Mouse (Mus musculus) liver, embryonic 16.5 days (tissue): ENCODE data around the gene Frmpd1. TPM values are rescaled to one million over a fixed set of nuclear protein-coding genes. Genes with fewer than 3 reads are reported as not detected.
A peak's percentile ranks its signal among the peaks of the same experiment; 100 is the strongest.

Experiments used
- ATAC-seq: fragments of 200-750 bp; cut with Nextera tagmentation; 2 replicates; pipeline ENCODE4 v1.8.0; 2017; ENCODE audit warnings: low read depth, mild to moderate bottlenecking, moderate number of reproducible peaks, moderate library complexity
- H3K27ac ChIP-seq: fragments of 300-500 bp; sonication (generic); 2 replicates; pipeline ENCODE4 v1.5.1; 2014; ENCODE audit warnings: mild to moderate bottlenecking, low read length
- H3K27me3 ChIP-seq: fragments of 300-500 bp; sonication (generic); 2 replicates; pipeline ENCODE4 v1.6.1; 2014; ENCODE audit warnings: low read depth, low read length, mixed read lengths; ENCODE audit not compliant: control insufficient read depth, insufficient read depth
- H3K36me3 ChIP-seq: fragments of 300-500 bp; sonication (generic); 2 replicates; pipeline ENCODE4 v1.6.1; 2014; ENCODE audit warnings: mild to moderate bottlenecking; ENCODE audit not compliant: control insufficient read depth, insufficient read depth
- H3K4me1 ChIP-seq: fragments of 300-500 bp; sonication (generic); 2 replicates; pipeline ENCODE4 v1.6.1; 2014; ENCODE audit warnings: low read depth, low read length, mixed read lengths; ENCODE audit not compliant: control insufficient read depth
- H3K4me2 ChIP-seq: fragments of 300-500 bp; sonication (generic); 2 replicates; pipeline ENCODE4 v1.6.1; 2014; ENCODE audit warnings: low read depth, low read length, mixed read lengths
- H3K4me3 ChIP-seq: fragments of 300-500 bp; sonication (generic); 2 replicates; pipeline ENCODE4 v1.5.1; 2014; ENCODE audit warnings: low read depth, mild to moderate bottlenecking, low read length
- H3K9ac ChIP-seq: fragments of 300-500 bp; sonication (generic); 2 replicates; pipeline ENCODE4 v1.6.1; 2014; ENCODE audit warnings: low read depth, low read length
- H3K9me3 ChIP-seq: fragments of 300-500 bp; sonication (generic); replicated peaks from 2 replicates; pipeline ENCODE4 v1.6.1; 2016; ENCODE audit warnings: low read length; ENCODE audit not compliant: control insufficient read depth
- WGBS: fragments of 180-500 bp; shearing (Covaris S2); extraction: QIAGEN DNeasy Blood & Tissue Kit; methylation state at CpG from one replicate; pipeline ENCODE4 v1.1.7; 2014; ENCODE audit not compliant: insufficient replicate concordance; 5-methylcytosine and 5-hydroxymethylcytosine counted together
- polyA plus RNA-seq: library from polyadenylated mRNA; unstranded; fragments of >200 nt; fragmentation: Nextera tagmentation; extraction: Ambion mirVana; gene quantifications from 2 replicates; pipeline ENCODE4 v1.2.1, GENCODE M21; 2015

Gene Frmpd1
- polyA plus RNA-seq, 1 experiment from 2014 or later, result 0.34 TPM

DNA sequence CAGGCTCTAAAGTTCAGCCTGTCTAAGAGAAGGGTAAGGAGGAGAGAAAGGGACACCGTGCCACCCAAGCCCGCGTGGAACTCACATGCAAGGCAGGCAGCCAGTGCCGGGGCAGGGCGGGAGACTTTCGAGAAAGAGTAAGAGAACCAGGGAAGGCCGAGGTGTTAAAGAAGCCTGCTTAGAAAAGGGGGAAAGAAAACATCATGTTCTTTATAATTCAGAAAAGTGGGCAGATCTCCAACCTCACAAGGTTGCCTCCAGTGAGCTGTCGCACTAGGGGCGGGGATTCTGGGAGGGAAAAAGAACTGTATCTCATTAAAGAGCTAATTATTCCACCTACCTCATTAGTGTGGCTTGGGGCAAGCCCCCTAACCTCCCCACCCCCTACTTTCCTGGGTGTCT is 68.2 kb downstream of the Frmpd1 start:
- no peak for ATAC-seq
- 52% methylated on average over 9 of the region's 9 CpGs for WGBS
- Histone ChIP-seq H3K9me3 (no peaks in the 10 kb centered on the region), H3K36me3 (no peaks in the 10 kb centered on the region), H3K4me1 (no peaks in the 10 kb centered on the region), H3K9ac (no peak overlapping the region), H3K27me3 (no peaks in the 10 kb centered on the region), H3K4me3 (no peak overlapping the region), H3K4me2 (no peak overlapping the region), H3K27ac (no peak overlapping the region)

DNA sequence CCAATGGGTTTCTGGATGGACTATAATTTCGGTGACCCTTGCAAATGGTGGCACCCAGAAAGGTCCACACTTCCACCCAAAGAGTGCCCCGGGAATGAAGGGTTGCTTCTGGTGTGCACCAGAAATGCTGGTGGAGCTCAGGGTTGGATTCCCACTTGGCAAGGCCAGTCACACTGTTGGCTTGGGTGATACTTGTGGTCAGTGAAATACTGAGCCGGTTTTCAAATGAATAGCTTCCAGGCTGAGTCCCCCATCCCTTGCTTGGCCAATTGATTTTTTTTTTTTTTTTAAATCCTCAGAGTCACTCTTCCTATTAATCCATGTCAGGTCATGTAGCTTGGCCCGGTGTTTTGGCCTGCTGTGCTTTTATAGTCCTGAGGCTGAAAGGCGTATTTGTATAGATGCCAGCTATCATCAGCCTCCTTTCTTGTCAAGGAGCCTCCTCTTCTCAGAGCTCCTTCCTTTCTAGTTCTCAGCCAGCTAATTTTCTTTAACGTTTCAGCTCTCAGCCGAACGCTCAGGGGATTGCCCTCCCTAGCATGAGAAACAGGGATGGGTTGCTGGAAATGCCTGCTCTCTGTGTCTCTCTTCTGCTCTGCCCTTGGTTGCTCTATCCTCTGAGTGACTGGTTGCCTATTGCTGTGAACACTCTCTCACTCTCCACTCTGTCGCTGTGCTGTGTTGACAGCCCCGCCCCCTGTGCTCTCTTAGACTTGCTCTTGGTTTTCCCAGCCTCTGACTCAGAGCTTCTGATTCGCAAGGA is 69.3 kb downstream of the Frmpd1 start:
- WGBS, result 47% methylated on average over 11 of the region's 11 CpGs
- Histone ChIP-seq H3K9ac (no peak overlapping the region), H3K4me3 (no peak overlapping the region), H3K36me3 (no peaks in the 10 kb centered on the region), H3K27ac (no peak overlapping the region), H3K9me3 (no peaks in the 10 kb centered on the region), H3K4me1 (no peaks in the 10 kb centered on the region), H3K4me2 (no peak overlapping the region), H3K27me3 (no peaks in the 10 kb centered on the region)
- no peak for ATAC-seq

DNA sequence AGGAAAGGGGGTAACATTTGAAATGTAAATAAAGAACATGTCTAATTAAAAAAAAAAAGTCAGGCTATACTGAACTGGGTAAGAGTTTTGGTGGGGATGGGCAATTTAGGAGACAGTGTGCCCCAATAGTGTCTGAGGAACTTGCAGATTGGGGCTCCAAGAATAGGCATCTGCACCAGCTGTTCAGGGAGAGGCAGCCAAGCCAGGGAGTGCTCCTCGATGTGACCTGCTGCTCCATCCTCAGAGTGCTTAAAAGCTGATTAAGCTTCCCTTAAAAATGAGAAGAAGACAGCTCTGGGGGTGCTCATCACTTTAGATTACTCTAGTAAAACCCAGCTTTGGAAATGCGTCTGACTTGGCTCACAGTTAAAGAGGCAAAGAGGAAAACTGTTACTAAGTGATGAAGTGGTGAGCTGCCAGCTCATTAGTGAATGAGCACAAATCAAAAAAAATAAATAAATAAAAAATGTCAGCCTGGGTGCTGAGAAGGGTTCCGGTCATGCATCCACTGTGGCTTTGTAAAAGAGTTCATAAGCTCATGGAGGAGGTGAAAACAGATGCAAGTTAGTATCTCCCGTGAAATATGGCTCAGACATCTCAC is 74.7 kb downstream of the Frmpd1 start:
- WGBS, result 47% methylated on average over 4 of the region's 4 CpGs
- H3K27ac ChIP-seq, result no peak overlapping the region
- H3K4me2 ChIP-seq, result no peak overlapping the region
- no peak for ATAC-seq
- no peaks in the 10 kb centered on the region for H3K36me3 ChIP-seq
- no peak overlapping the region for H3K4me3 ChIP-seq
- H3K9ac ChIP-seq, result no peak overlapping the region
- H3K27me3 ChIP-seq, result no peaks in the 10 kb centered on the region; the same call in 1 of the 2 replicates
- no peaks in the 10 kb centered on the region for H3K4me1 ChIP-seq
- no peaks in the 10 kb centered on the region for H3K9me3 ChIP-seq

DNA sequence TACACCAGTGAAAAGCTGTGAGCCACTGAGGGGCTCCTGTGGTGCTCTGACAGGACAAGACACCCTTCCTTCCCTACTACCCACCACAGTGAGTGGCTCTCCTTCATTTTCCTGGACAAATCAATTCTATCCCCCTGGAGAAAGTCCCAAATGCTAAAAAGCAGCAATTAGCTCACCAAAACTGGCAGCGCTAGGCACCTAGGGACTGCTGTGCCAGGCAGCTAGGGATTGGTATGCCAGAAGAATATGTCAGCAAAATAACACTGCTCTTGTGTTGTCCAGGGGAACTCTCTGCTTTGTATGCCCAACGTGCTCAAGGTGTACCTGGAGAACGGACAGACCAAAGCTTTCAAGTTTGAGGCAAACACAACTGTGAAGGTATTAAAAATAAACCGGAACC is 76.9 kb downstream of the Frmpd1 start:
- no peak overlapping the region for H3K27ac ChIP-seq
- no peak overlapping the region for H3K9ac ChIP-seq
- H3K4me2 ChIP-seq, result no peak overlapping the region
- WGBS, result 73% methylated on average over 4 of the region's 4 CpGs
- H3K4me3 ChIP-seq, result no peak overlapping the region
- no peaks in the 10 kb centered on the region; the same call in 1 of the 2 replicates for H3K27me3 ChIP-seq
- no peak for ATAC-seq
- no peaks in the 10 kb centered on the region for H3K9me3 ChIP-seq
- no peaks in the 10 kb centered on the region for H3K4me1 ChIP-seq
- H3K36me3 ChIP-seq, result no peaks in the 10 kb centered on the region

DNA sequence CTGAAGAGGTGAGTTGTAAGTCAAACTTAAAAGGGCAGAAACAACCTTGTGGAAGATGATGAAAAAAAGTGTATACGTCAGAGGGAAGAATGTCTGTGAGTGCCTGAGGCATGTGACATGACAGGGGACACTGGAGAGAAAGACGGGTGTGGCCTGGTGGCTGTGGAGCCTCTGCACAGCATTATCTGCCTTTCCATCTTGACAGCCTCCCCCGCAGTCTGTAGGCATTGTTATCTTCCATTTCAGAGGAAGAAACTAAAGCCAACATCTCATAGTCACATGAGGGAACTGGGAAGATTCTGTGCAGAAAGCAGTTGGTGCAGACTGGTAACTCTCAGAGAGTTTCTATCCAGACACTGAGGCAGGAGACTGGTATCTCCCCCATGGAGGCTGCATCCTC is 83.2 kb downstream of the Frmpd1 start:
- peak; percentile 88 for ATAC-seq
- Histone ChIP-seq H3K9ac (no peak overlapping the region), H3K36me3 (no peaks in the 10 kb centered on the region)

DNA sequence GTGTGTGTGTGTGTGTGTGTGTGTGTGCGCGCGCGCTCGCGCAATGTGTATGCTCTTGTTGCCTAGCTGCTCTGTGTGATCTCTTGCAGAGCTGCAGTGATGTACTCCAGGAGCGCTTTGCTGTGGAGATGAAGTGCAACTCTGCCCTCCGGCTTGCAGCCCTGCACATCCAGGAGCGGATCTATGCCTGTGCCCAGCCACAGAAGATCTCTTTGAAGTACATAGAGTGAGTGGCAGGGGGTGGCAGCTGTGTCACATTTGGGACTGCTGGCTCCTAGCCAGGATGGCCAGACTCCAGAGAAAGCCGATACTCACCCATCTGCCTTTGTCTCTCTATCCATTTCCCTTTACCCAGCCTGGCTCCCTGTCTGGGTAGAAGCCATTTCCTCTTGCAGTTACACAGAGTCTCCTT is 86.4 kb downstream of the Frmpd1 start:
- WGBS, result 88% methylated on average over 10 of the region's 10 CpGs
- ATAC-seq, result no peak

More for the DNA sequence above, 83.2 kb downstream of the Frmpd1 start:
- Histone ChIP-seq H3K4me1 (peaks cover 12% of the 10 kb centered on the region), H3K9me3 (no peaks in the 10 kb centered on the region), H3K4me2 (no peak overlapping the region), H3K27me3 (no peaks in the 10 kb centered on the region), H3K27ac (peak overlapping the region; percentile 17; the same call in 1 of the 2 replicates), H3K4me3 (no peak overlapping the region)
- WGBS, result 12% methylated on average over 3 of the region's 3 CpGs

DNA sequence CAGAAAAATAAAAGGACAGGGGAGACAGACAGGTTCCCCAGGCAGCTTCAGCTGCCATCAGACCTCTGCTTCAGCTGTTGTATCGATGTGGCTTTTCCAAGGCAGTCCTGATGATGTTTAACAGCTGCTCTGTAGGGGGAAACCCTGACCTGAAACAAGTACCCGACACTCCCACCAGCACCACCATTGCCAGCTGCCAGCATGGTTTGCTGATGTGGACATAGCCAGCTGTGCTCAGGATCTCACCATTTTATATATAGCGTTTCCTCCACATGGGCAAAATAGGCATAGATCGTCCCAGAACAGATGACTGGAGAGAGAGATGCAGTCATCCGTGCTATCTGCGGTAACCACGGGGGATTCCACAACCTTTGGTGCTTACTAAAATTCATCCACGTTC is 91.1 kb downstream of the Frmpd1 start:
- no peak for ATAC-seq
- no peak overlapping the region for H3K4me2 ChIP-seq
- no peak overlapping the region for H3K9ac ChIP-seq
- WGBS, result 67% methylated on average over 8 of the region's 8 CpGs
- no peaks in the 10 kb centered on the region for H3K36me3 ChIP-seq
- H3K4me1 ChIP-seq, result no peaks in the 10 kb centered on the region
- H3K27me3 ChIP-seq, result no peaks in the 10 kb centered on the region
- H3K9me3 ChIP-seq, result no peaks in the 10 kb centered on the region
- no peak overlapping the region for H3K4me3 ChIP-seq
- H3K27ac ChIP-seq, result no peak overlapping the region

More for the DNA sequence above, 86.4 kb downstream of the Frmpd1 start:
- Histone ChIP-seq H3K9ac (no peak overlapping the region), H3K27me3 (no peaks in the 10 kb centered on the region), H3K4me3 (no peak overlapping the region), H3K27ac (no peak overlapping the region), H3K4me2 (no peak overlapping the region), H3K9me3 (no peaks in the 10 kb centered on the region), H3K36me3 (no peaks in the 10 kb centered on the region), H3K4me1 (peaks cover 12% of the 10 kb centered on the region)

DNA sequence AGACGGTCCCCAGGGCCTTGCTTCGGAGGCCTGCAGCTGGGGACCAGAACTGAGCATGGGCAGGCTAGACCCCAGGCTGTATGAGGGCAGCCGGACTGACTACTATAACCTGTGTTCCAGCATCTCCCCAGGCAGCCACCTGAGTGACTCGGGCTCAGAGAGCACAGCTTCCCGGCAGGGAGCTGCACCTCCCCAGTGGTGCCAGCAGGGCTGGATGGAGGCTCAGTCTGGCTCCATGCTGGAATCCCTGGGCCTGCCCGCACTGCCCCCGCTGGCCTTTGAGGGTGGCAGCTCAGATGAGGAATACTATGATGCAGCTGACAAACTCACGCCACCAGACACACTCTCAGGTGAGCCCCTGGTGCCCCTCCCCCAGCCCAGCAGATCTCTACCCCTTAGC is 94.6 kb downstream of the Frmpd1 start:
- Histone ChIP-seq H3K4me2 (no peak overlapping the region), H3K4me1 (no peaks in the 10 kb centered on the region), H3K27me3 (no peaks in the 10 kb centered on the region), H3K4me3 (no peak overlapping the region), H3K9me3 (no peaks in the 10 kb centered on the region), H3K27ac (no peak overlapping the region), H3K9ac (no peak overlapping the region), H3K36me3 (no peaks in the 10 kb centered on the region)
- 56% methylated on average over 8 of the region's 8 CpGs for WGBS
- ATAC-seq, result no peak

DNA sequence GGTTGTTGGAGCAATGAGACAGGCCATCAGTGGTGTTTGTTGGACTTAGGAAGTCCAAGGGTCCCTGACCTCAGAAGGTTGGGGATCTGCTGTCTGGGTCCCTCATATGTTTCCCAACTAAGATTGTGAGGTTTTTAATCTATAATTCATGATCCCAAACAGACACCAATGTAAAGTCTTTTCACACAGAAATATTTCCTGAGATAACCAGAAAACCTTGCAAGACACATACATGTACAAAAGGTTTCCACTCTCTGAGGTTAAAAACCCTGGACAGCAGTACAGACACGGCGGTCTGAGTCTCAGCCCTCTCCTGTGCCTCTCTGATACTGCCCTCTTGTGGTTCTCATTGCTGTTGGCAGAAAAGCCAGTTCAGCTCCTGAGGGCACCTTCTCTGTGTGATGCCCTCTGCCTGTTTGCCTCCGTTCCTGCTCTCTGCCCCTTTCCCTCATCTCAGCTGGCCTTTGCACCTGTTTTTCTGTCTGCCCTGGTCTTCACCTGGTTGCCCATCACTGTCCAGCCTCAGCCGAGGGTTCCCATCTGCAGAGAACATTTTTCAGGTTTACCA is 95.4 kb downstream of the Frmpd1 start:
- H3K36me3 ChIP-seq, result no peaks in the 10 kb centered on the region
- H3K4me2 ChIP-seq, result no peak overlapping the region
- H3K9ac ChIP-seq, result no peak overlapping the region
- H3K4me1 ChIP-seq, result no peaks in the 10 kb centered on the region
- H3K27me3 ChIP-seq, result no peaks in the 10 kb centered on the region
- H3K27ac ChIP-seq, result no peak overlapping the region
- H3K9me3 ChIP-seq, result no peaks in the 10 kb centered on the region
- H3K4me3 ChIP-seq, result no peak overlapping the region
- no peak for ATAC-seq
- 12% methylated on average over 4 of the region's 4 CpGs for WGBS
